Mouse (Mus musculus) thymus, adult 2 months (tissue): ENCODE measurements around the gene Cytl1. TPM values are rescaled to one million over a fixed set of nuclear protein-coding genes. Genes with fewer than 3 reads are reported as not detected.

Experiments used
- DNase-seq: peaks from one replicate; pipeline ENCODE4 v3.0.0; 2021
- H3K27ac ChIP-seq: fragments of 200-500 bp; 2 replicates; pipeline ENCODE4 v1.5.1; 2012; ENCODE audit warnings: low read length, control low read depth; ENCODE audit not compliant: control insufficient read depth, insufficient read depth
- H3K27me3 ChIP-seq: fragments of 200-500 bp; 2 replicates; pipeline ENCODE4 v1.6.1; 2012; ENCODE audit warnings: mild to moderate bottlenecking, low read length, moderate library complexity, mixed read lengths; ENCODE audit not compliant: control insufficient read depth, insufficient read depth
- H3K36me3 ChIP-seq: fragments of 200-500 bp; 2 replicates; pipeline ENCODE4 v1.6.1; 2012; ENCODE audit warnings: mild to moderate bottlenecking, low read length, moderate library complexity; ENCODE audit not compliant: control insufficient read depth, insufficient read depth
- H3K4me1 ChIP-seq: fragments of 200-500 bp; replicated peaks from 2 replicates; pipeline ENCODE4 v1.6.1; 2012; ENCODE audit warnings: low read length; ENCODE audit not compliant: control insufficient read depth, insufficient read depth
- H3K4me3 ChIP-seq: fragments of 200-500 bp; 2 replicates; pipeline ENCODE4 v1.5.1; 2012; ENCODE audit warnings: mild to moderate bottlenecking, low read length, control low read depth, moderate library complexity; ENCODE audit not compliant: control insufficient read depth, insufficient read depth
- CTCF ChIP-seq: fragments of 200-500 bp; IDR thresholded peaks from 2 replicates; pipeline ENCODE4 v1.5.1; 2012; ENCODE audit warnings: mild to moderate bottlenecking, control low read depth, low read length, moderate library complexity, borderline replicate concordance; ENCODE audit not compliant: control insufficient read depth, poor library complexity, insufficient read depth; ENCODE audit errors: extremely low read depth
- POLR2A ChIP-seq: fragments of 200-500 bp; IDR thresholded peaks from 2 replicates; pipeline ENCODE4 v1.6.1; 2012; ENCODE audit warnings: mild to moderate bottlenecking, low read length, control low read depth, moderate library complexity; ENCODE audit not compliant: control insufficient read depth, poor library complexity, insufficient read depth; ENCODE audit errors: extremely low read depth
- WGBS: fragments of 180-500 bp; shearing (Covaris S2); methylation state at CpG from one replicate; pipeline ENCODE4 v1.1.7; 2018; 5-methylcytosine and 5-hydroxymethylcytosine counted together
- polyA plus RNA-seq: library from polyadenylated mRNA; depleted of rRNA; stranded (reverse); fragments of >200 nt; gene quantifications from 2 replicates; pipeline ENCODE4 v1.2.3, GENCODE M21; 2012; rRNA removed

Gene Cytl1
- 6.9 and 10.5 TPM in 2 replicates for polyA plus RNA-seq

DNA sequence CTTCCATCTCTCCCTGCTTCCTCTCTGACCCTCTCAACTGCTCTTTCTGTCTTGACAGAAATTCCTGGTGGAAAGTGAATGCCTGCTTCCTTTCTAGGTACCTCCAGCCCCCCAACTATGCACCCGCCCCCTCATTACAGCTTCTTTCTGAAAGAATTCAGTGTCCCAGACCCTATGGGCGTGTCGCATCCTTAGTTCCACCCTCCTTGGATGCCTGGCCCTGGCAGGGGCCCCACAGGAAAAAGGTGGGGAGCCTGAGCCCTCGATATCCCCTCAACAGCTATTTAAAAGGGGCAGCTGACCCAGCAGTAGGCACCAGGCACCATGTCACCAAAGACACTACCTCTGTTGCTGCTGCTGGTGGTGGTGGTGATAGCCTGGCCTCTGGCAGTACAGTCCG is at the start of gene Cytl1:
Cytl1 (plus strand) TSS at position 296 of the 400 bp plus-strand sequence.
- TF ChIP-seq CTCF = no peak
- no peak for TF ChIP-seq POLR2A
- no peak within 1 kb of the TSS for H3K4me3 ChIP-seq
- no peaks in the 10 kb centered on the region for H3K36me3 ChIP-seq
- WGBS = 60% methylated on average over 5 of the region's 5 CpGs
- no peak for DNase-seq
- H3K27me3 ChIP-seq = no peaks in the 10 kb centered on the region
- H3K4me1 ChIP-seq = no peaks in the 10 kb centered on the region
- no peak within 1 kb of the TSS for H3K27ac ChIP-seq

DNA sequence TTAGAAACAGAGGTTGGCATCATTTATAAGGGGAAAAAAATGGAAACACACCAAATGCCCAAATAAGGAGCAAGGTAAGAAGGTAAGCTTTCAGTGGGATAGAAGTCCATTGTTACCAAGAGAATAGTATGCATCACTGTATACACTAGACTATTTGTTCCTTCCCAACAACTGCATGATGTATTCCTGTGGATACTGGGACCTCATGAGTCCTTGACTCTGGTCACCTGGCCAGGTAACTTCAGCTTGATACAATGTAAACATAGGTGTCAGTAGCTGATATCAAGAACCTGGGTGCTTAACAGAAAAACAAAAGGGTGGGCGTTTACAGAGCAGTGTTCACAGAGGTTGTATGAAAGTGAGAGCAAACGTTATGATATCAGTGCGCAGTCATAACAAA is 42.6 kb upstream of the Cytl1 start:
- Histone ChIP-seq H3K4me3 (no peak overlapping the region), H3K4me1 (no peaks in the 10 kb centered on the region), H3K36me3 (no peaks in the 10 kb centered on the region), H3K27me3 (no peaks in the 10 kb centered on the region), H3K27ac (no peak overlapping the region)
- 89% methylated on average over 3 of the region's 3 CpGs for WGBS
- no peak for DNase-seq
- no peak for TF ChIP-seq CTCF
- no peak for TF ChIP-seq POLR2A

DNA sequence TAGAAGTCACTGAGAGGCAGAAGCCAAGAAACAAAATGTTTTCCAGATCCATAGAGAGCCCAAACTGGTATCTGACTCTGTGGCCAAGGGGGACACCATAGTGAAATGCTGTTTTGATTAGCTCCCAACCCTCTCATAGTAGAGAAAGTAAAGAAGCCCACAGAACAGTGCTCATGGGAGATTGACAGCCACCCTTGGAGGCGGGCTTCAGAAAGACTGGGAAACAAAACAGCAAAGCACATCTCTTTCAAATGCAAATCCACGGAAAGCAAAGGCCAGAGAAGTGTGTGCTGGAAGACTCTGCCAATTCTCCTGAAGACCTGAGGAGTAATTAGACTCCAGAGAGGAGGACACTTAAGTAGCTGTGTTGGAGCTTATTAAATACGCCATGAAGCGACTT is 39.5 kb upstream of the Cytl1 start:
- 68% methylated on average over 4 of the region's 4 CpGs for WGBS
- Histone ChIP-seq H3K27me3 (no peaks in the 10 kb centered on the region), H3K4me3 (no peak overlapping the region), H3K27ac (no peak overlapping the region), H3K4me1 (no peaks in the 10 kb centered on the region), H3K36me3 (no peaks in the 10 kb centered on the region)
- no peak for TF ChIP-seq POLR2A
- no peak for TF ChIP-seq CTCF
- DNase-seq = no peak

GRCm38 (mm10) chr5:37697286-37697685 is 38.0 kb upstream of the Cytl1 start:
- no peak overlapping the region for H3K4me3 ChIP-seq
- 93% methylated on average over 7 of the region's 7 CpGs for WGBS
- TF ChIP-seq CTCF (no peak), POLR2A (no peak)
- H3K27me3 ChIP-seq = no peaks in the 10 kb centered on the region
- H3K27ac ChIP-seq = no peak overlapping the region
- no peaks in the 10 kb centered on the region for H3K4me1 ChIP-seq
- no peaks in the 10 kb centered on the region for H3K36me3 ChIP-seq
- no peak for DNase-seq

- Histone ChIP-seq H3K27me3 (no peaks in the 10 kb centered on the region), H3K27ac (no peak overlapping the region), H3K4me1 (no peaks in the 10 kb centered on the region), H3K36me3 (no peaks in the 10 kb centered on the region), H3K4me3 (no peak overlapping the region)
- TF ChIP-seq CTCF (no peak), POLR2A (no peak)
- 31% methylated on average over 12 of the region's 12 CpGs for WGBS
- no peak for DNase-seq
These were observed 35.6 kb upstream of the Cytl1 start for GRCm38 (mm10) chr5:37699757-37700156.

GRCm38 (mm10) chr5:37704962-37705361 is 30.4 kb upstream of the Cytl1 start:
- 77% methylated on average over 2 of the region's 2 CpGs for WGBS
- no peak overlapping the region for H3K27ac ChIP-seq
- DNase-seq = no peak
- H3K4me3 ChIP-seq = no peak overlapping the region
- no peak for TF ChIP-seq POLR2A
- no peak for TF ChIP-seq CTCF
- no peaks in the 10 kb centered on the region for H3K4me1 ChIP-seq
- H3K27me3 ChIP-seq = no peaks in the 10 kb centered on the region
- no peaks in the 10 kb centered on the region for H3K36me3 ChIP-seq

DNA sequence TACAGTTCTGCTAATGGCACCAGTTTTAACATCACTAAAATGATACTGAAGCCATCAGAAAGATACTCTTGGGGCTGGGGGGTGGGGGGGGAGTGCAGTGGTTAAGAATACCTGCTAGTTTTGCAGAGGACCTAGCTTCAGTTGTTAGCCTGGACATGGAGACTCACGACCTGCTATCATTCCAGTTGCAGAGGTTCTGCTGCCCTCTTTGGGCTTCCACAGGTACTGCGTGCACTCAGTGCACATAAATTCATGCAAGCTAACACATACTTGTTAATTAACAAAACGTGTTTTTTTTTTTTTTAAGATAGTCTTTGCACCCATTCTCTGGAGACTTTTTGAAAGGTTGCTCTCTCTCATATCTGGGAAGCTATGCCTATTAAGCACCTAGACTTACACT is 27.2 kb upstream of the Cytl1 start:
- H3K4me1 ChIP-seq = no peaks in the 10 kb centered on the region
- no peaks in the 10 kb centered on the region for H3K27me3 ChIP-seq
- no peak for DNase-seq
- no peak overlapping the region for H3K4me3 ChIP-seq
- WGBS = 74% methylated on average over 3 of the region's 3 CpGs
- H3K27ac ChIP-seq = no peak overlapping the region
- no peak for TF ChIP-seq POLR2A
- no peak for TF ChIP-seq CTCF
- H3K36me3 ChIP-seq = no peaks in the 10 kb centered on the region
